Mouse (Mus musculus) midbrain, embryonic 10.5 days (tissue): ENCODE data around the gene Nlrp3. TPM values are rescaled to one million over a fixed set of nuclear protein-coding genes. Genes with fewer than 3 reads are reported as not detected.

ENCODE experiments used
- DNase-seq: peaks from one replicate; pipeline ENCODE4 v3.0.0-alpha.2; 2017; ENCODE audit warnings: low spot score
- H3K27ac ChIP-seq: fragments of 300-500 bp; sonication (generic); replicated peaks from 2 replicates; pipeline ENCODE4 v1.5.1; 2016; ENCODE audit warnings: mild to moderate bottlenecking
- H3K27me3 ChIP-seq: fragments of 300-500 bp; sonication (generic); 2 replicates; pipeline ENCODE4 v1.6.1; 2016; ENCODE audit warnings: low read depth, mild to moderate bottlenecking; ENCODE audit not compliant: poor library complexity, severe bottlenecking
- H3K36me3 ChIP-seq: fragments of 300-500 bp; sonication (generic); 2 replicates; pipeline ENCODE4 v1.6.1; 2016; ENCODE audit warnings: mild to moderate bottlenecking, moderate library complexity
- H3K4me1 ChIP-seq: fragments of 300-500 bp; sonication (generic); 2 replicates; pipeline ENCODE4 v1.6.1; 2016
- H3K4me3 ChIP-seq: fragments of 300-500 bp; sonication (generic); 2 replicates; pipeline ENCODE4 v1.5.1; 2016; ENCODE audit warnings: mild to moderate bottlenecking, moderate library complexity
- H3K9me3 ChIP-seq: fragments of 300-500 bp; sonication (generic); replicated peaks from 2 replicates; pipeline ENCODE4 v1.6.1; 2016; ENCODE audit warnings: mild to moderate bottlenecking
- WGBS: fragments of 180-500 bp; shearing (Covaris S2); methylation state at CpG from one replicate; pipeline ENCODE4 v1.1.7; 2016; 5-methylcytosine and 5-hydroxymethylcytosine counted together
- polyA plus RNA-seq: library from polyadenylated mRNA; unstranded; fragments of >200 nt; fragmentation: Nextera tagmentation; extraction: Ambion mirVana; gene quantifications from 2 replicates; pipeline ENCODE4 v1.2.1, GENCODE M21; 2016

Gene Nlrp3
- polyA plus RNA-seq, 1 experiment from 2014 or later, result 0.09 TPM

GRCm38 (mm10) chr11:59593189-59593588, 51.8 kb downstream of the Nlrp3 start, which contains the start of gene Olfr223:
Gene Olfr223, minus strand, starts transcription at chr11:59593289.
- Histone ChIP-seq H3K27ac (no peak within 1 kb of the TSS), H3K27me3 (no peaks in the 10 kb centered on the region), H3K36me3 (no peaks in the 10 kb centered on the region), H3K4me1 (no peaks in the 10 kb centered on the region), H3K4me3 (no peak within 1 kb of the TSS), H3K9me3 (no peaks in the 10 kb centered on the region)
- DNase-seq, result no peak
- 88% methylated on average over 6 of the region's 6 CpGs for WGBS

- 56% methylated on average over 4 of the region's 4 CpGs for WGBS
- H3K27ac ChIP-seq, result no peak overlapping the region
- no peaks in the 10 kb centered on the region for H3K4me1 ChIP-seq
- no peaks in the 10 kb centered on the region for H3K27me3 ChIP-seq
- no peak overlapping the region for H3K4me3 ChIP-seq
- H3K36me3 ChIP-seq, result no peaks in the 10 kb centered on the region
- no peak for DNase-seq
- no peaks in the 10 kb centered on the region for H3K9me3 ChIP-seq
These were observed 54.7 kb downstream of the Nlrp3 start for GRCm38 (mm10) chr11:59596091-59596490.

- no peak overlapping the region for H3K4me3 ChIP-seq
These were observed 55.6 kb downstream of the Nlrp3 start for GRCm38 (mm10) chr11:59596950-59597349.

GRCm38 (mm10) chr11:59599211-59599610, 57.8 kb downstream of the Nlrp3 start:
- 82% methylated on average over 7 of the region's 7 CpGs for WGBS
- no peaks in the 10 kb centered on the region for H3K9me3 ChIP-seq
- H3K4me3 ChIP-seq, result no peak overlapping the region
- H3K4me1 ChIP-seq, result no peaks in the 10 kb centered on the region
- no peaks in the 10 kb centered on the region for H3K36me3 ChIP-seq
- no peak for DNase-seq
- H3K27me3 ChIP-seq, result no peaks in the 10 kb centered on the region
- H3K27ac ChIP-seq, result no peak overlapping the region

More at GRCm38 (mm10) chr11:59596950-59597349, 55.6 kb downstream of the Nlrp3 start:
- Histone ChIP-seq H3K27ac (no peak overlapping the region), H3K9me3 (no peaks in the 10 kb centered on the region), H3K27me3 (no peaks in the 10 kb centered on the region), H3K36me3 (no peaks in the 10 kb centered on the region), H3K4me1 (no peaks in the 10 kb centered on the region)
- WGBS, result 89% methylated on average over 8 of the region's 8 CpGs
- no peak for DNase-seq

- whole genome bisulfite sequencing, result 92% methylated on average over 3 of the region's 3 CpGs
These were observed 59.5 kb downstream of the Nlrp3 start for GRCm38 (mm10) chr11:59600872-59601271.

GRCm38 (mm10) chr11:59602287-59602686, 60.9 kb downstream of the Nlrp3 start:
- DNase-seq, result no peak
- 81% methylated on average over 1 of the region's 1 CpGs for WGBS
- Histone ChIP-seq H3K9me3 (no peaks in the 10 kb centered on the region), H3K36me3 (no peaks in the 10 kb centered on the region), H3K4me3 (no peak overlapping the region), H3K27ac (no peak overlapping the region), H3K27me3 (no peaks in the 10 kb centered on the region), H3K4me1 (no peaks in the 10 kb centered on the region)

More at GRCm38 (mm10) chr11:59600872-59601271, 59.5 kb downstream of the Nlrp3 start:
- H3K36me3 ChIP-seq, result no peaks in the 10 kb centered on the region
- no peaks in the 10 kb centered on the region for H3K9me3 ChIP-seq
- H3K4me1 ChIP-seq, result no peaks in the 10 kb centered on the region
- DNase-seq, result no peak
- no peak overlapping the region for H3K27ac ChIP-seq
- no peaks in the 10 kb centered on the region for H3K27me3 ChIP-seq
- H3K4me3 ChIP-seq, result no peak overlapping the region

GRCm38 (mm10) chr11:59611646-59612045, 70.3 kb downstream of the Nlrp3 start:
- Histone ChIP-seq H3K36me3 (no peaks in the 10 kb centered on the region), H3K4me1 (peaks cover 7% of the 10 kb centered on the region), H3K9me3 (no peaks in the 10 kb centered on the region), H3K27me3 (no peaks in the 10 kb centered on the region), H3K4me3 (no peak overlapping the region), H3K27ac (no peak overlapping the region)
- WGBS, result 86% methylated on average over 5 of the region's 5 CpGs
- no peak for DNase-seq

- H3K36me3 ChIP-seq, result no peaks in the 10 kb centered on the region
- no peak overlapping the region for H3K4me3 ChIP-seq
- H3K9me3 ChIP-seq, result no peaks in the 10 kb centered on the region
- no peaks in the 10 kb centered on the region for H3K27me3 ChIP-seq
- no peak overlapping the region for H3K27ac ChIP-seq
- peaks cover 7% of the 10 kb centered on the region for H3K4me1 ChIP-seq
- WGBS, result 64% methylated on average over 4 of the region's 4 CpGs
- DNase-seq, result no peak
These were observed 72.8 kb downstream of the Nlrp3 start for GRCm38 (mm10) chr11:59614120-59614519.

Other genes starting within 250 kb of the Nlrp3 start
- gene Wnt9a, start 234.6 kb upstream of the Nlrp3 start, polyA plus RNA-seq, result 7.8 and 9.7 TPM in 2 replicates
- not detected in 2 replicates for gene Prss38, start 165.9 kb upstream of the Nlrp3 start, polyA plus RNA-seq
- gene Jmjd4, start 91.5 kb upstream of the Nlrp3 start, polyA plus RNA-seq, result 16.2 and 18.1 TPM in 2 replicates
- 108 and 127 TPM in 2 replicates for gene Snap47, start 90.4 kb upstream of the Nlrp3 start, polyA plus RNA-seq
- 9.5 and 11.3 TPM in 2 replicates for gene Zfp867, start 69.1 kb upstream of the Nlrp3 start, polyA plus RNA-seq
- gene Zkscan17, start 14.8 kb upstream of the Nlrp3 start, polyA plus RNA-seq, result 36.4 and 37.7 TPM in 2 replicates
- not detected in 2 replicates for gene Olfr222, start 34.7 kb downstream of the Nlrp3 start, polyA plus RNA-seq
- gene Olfr223, start 51.7 kb downstream of the Nlrp3 start, polyA plus RNA-seq, result not detected in 2 replicates
- gene Mprip, start 119.7 kb downstream of the Nlrp3 start, polyA plus RNA-seq, result 24.6 and 27.1 TPM in 2 replicates
- 2.9 and 3.4 TPM in 2 replicates for gene Pld6, start 246.1 kb downstream of the Nlrp3 start, polyA plus RNA-seq